Mouse (Mus musculus) intestine, embryonic 15.5 days (tissue): ENCODE measurements around the gene Iqgap2. TPM values are rescaled to one million over a fixed set of nuclear protein-coding genes. Genes with fewer than 3 reads are reported as not detected.

ENCODE experiments used
- ATAC-seq: fragments of 200-750 bp; cut with Nextera tagmentation; 2 replicates; pipeline ENCODE4 v1.8.0; 2017; ENCODE audit warnings: moderate TSS enrichment, moderate library complexity
- H3K27ac ChIP-seq: fragments of 300-500 bp; sonication (generic); 2 replicates; pipeline ENCODE4 v1.5.1; 2015; ENCODE audit warnings: mild to moderate bottlenecking, inconsistent platforms
- H3K27me3 ChIP-seq: fragments of 300-500 bp; sonication (generic); replicated peaks from 2 replicates; pipeline ENCODE4 v1.6.1; 2015; ENCODE audit warnings: inconsistent platforms
- H3K36me3 ChIP-seq: fragments of 300-500 bp; sonication (generic); 2 replicates; pipeline ENCODE4 v1.6.1; 2015; ENCODE audit warnings: inconsistent platforms
- H3K4me1 ChIP-seq: fragments of 300-500 bp; sonication (generic); replicated peaks from 2 replicates; pipeline ENCODE4 v1.6.1; 2015; ENCODE audit warnings: inconsistent platforms
- H3K4me2 ChIP-seq: fragments of 300-500 bp; sonication (generic); replicated peaks from 2 replicates; pipeline ENCODE4 v1.6.1; 2015; ENCODE audit warnings: mild to moderate bottlenecking, inconsistent platforms
- H3K4me3 ChIP-seq: fragments of 300-500 bp; sonication (generic); replicated peaks from 2 replicates; pipeline ENCODE4 v1.5.1; 2015; ENCODE audit warnings: inconsistent platforms
- H3K9ac ChIP-seq: fragments of 300-500 bp; sonication (generic); 2 replicates; pipeline ENCODE4 v1.6.1; 2015; ENCODE audit warnings: inconsistent platforms
- H3K9me3 ChIP-seq: fragments of 300-500 bp; sonication (generic); 2 replicates; pipeline ENCODE4 v1.6.1; 2016; ENCODE audit warnings: inconsistent platforms
- WGBS: fragments of 180-500 bp; shearing (Covaris S2); methylation state at CpG from one replicate; pipeline ENCODE4 v1.1.7; 2015; 5-methylcytosine and 5-hydroxymethylcytosine counted together
- polyA plus RNA-seq: library from polyadenylated mRNA; unstranded; fragments of >200 nt; fragmentation: Nextera tagmentation; extraction: Ambion mirVana; gene quantifications from 2 replicates; pipeline ENCODE4 v1.2.1, GENCODE M21; 2015

Gene Iqgap2
- polyA plus RNA-seq, 1 experiment from 2014 or later, result 27.3 TPM

DNA sequence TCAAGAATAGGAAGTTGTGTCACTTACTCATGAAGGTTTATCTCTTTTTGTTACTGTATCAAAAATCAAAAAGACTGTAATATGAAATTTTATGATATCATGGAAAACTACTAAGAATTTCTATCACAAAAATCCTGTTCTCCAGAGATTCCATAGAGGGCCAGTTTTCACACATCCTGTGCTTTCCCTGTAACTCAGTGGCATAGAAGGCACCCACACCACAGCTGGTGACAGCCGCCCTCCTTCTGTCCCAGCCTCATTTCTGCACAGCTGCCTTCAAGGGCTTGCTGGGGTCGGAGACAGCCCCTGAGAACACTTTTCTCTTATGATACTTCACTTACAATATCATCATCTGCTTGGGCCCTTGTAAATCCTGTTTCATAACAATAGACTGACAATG, 131.9 kb downstream of the Iqgap2 start:
- Histone ChIP-seq H3K27ac (no peak overlapping the region), H3K4me3 (no peak overlapping the region), H3K36me3 (no peaks in the 10 kb centered on the region), H3K4me2 (no peak overlapping the region), H3K27me3 (no peaks in the 10 kb centered on the region), H3K9ac (no peak overlapping the region), H3K9me3 (no peaks in the 10 kb centered on the region), H3K4me1 (peaks cover 4% of the 10 kb centered on the region)
- 83% methylated on average over 2 of the region's 2 CpGs for WGBS
- no peak for ATAC-seq

DNA sequence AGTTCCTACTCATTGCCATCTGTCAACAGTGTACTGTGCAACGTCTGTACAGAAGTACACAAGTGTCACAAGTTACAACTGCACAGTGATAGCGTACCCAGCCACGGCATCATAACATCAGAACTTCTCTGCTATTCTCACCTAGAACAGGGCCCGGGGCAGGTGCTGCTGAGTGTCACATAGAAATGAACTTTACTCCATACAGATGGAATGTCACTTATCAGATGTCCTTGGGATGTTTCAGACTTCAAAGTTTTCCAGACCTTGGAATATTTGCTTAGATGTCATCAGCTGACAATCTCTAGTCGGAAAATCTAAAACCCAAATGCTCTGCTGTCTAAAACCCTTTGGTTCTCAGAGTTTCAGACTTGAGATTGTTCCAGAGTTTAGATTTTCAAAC, 137.4 kb downstream of the Iqgap2 start:
- Histone ChIP-seq H3K9ac (no peak overlapping the region), H3K4me3 (no peak overlapping the region), H3K4me1 (no peaks in the 10 kb centered on the region), H3K27me3 (no peaks in the 10 kb centered on the region), H3K36me3 (no peaks in the 10 kb centered on the region), H3K9me3 (no peaks in the 10 kb centered on the region), H3K4me2 (no peak overlapping the region), H3K27ac (no peak overlapping the region)
- 76% methylated on average over 5 of the region's 5 CpGs for WGBS
- ATAC-seq, result no peak

- H3K27me3 ChIP-seq, result no peaks in the 10 kb centered on the region
- H3K27ac ChIP-seq, result no peak overlapping the region
- no peak overlapping the region for H3K4me2 ChIP-seq
- H3K4me1 ChIP-seq, result no peaks in the 10 kb centered on the region
- WGBS, result 70% methylated on average over 9 of the region's 9 CpGs
- no peaks in the 10 kb centered on the region for H3K36me3 ChIP-seq
- ATAC-seq, result peak; percentile 47; the same call in 1 of the 2 replicates
- H3K9me3 ChIP-seq, result no peaks in the 10 kb centered on the region
- no peak overlapping the region for H3K9ac ChIP-seq
- no peak overlapping the region for H3K4me3 ChIP-seq
These were observed 139.3 kb downstream of the Iqgap2 start for GRCm38 (mm10) chr13:95752386-95752785.

- Histone ChIP-seq H3K27ac (no peak overlapping the region), H3K27me3 (no peaks in the 10 kb centered on the region), H3K9ac (no peak overlapping the region), H3K4me3 (no peak overlapping the region), H3K4me1 (peaks cover 13% of the 10 kb centered on the region; the same call in 1 of the 2 replicates), H3K9me3 (no peaks in the 10 kb centered on the region), H3K36me3 (no peaks in the 10 kb centered on the region), H3K4me2 (no peak overlapping the region)
- ATAC-seq, result no peak
- WGBS, result 67% methylated on average over 11 of the region's 11 CpGs
These were observed 144.2 kb downstream of the Iqgap2 start for GRCm38 (mm10) chr13:95747541-95747940.

- Histone ChIP-seq H3K4me2 (no peak overlapping the region), H3K27ac (no peak overlapping the region), H3K36me3 (no peaks in the 10 kb centered on the region), H3K9me3 (no peaks in the 10 kb centered on the region), H3K27me3 (no peaks in the 10 kb centered on the region), H3K9ac (no peak overlapping the region), H3K4me1 (peaks cover 13% of the 10 kb centered on the region; the same call in 1 of the 2 replicates), H3K4me3 (no peak overlapping the region)
- WGBS, result 65% methylated on average over 7 of the region's 7 CpGs
- no peak for ATAC-seq
These were observed 144.6 kb downstream of the Iqgap2 start for GRCm38 (mm10) chr13:95747101-95747500.

GRCm38 (mm10) chr13:95746509-95746908, 145.2 kb downstream of the Iqgap2 start:
- WGBS, result 8% methylated on average over 6 of the region's 6 CpGs
- H3K9ac ChIP-seq, result no peak overlapping the region
- no peaks in the 10 kb centered on the region for H3K36me3 ChIP-seq
- no peak overlapping the region for H3K4me3 ChIP-seq
- ATAC-seq, result 0 out of 2 replicates have a peak, but pooled peaks have one; percentile 64
- no peaks in the 10 kb centered on the region for H3K27me3 ChIP-seq
- no peaks in the 10 kb centered on the region for H3K9me3 ChIP-seq
- H3K4me1 ChIP-seq, result peaks cover 13% of the 10 kb centered on the region; the same call in 1 of the 2 replicates
- no peak overlapping the region for H3K4me2 ChIP-seq
- 0 out of 2 replicates have a peak overlapping the region, but pooled peaks have one; percentile 44 for H3K27ac ChIP-seq

DNA sequence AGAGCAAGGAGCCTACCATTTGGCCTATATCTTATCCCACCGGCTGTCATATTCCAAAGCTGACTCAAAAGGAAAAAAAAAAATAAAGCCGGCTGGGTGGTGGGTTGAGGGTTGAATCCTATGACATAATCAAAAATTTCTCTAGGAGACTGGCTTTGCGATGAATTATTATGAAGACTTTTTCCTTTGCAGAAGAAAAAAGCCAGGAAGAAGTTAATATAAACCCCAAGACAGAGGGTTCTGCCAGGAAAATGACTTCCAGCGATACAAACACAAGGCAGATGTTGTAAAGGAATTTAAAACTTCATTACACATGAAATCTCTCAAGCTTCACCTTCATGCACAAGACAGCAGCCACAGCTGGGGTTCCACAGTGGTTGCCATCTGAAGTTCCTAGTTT, 146.3 kb downstream of the Iqgap2 start:
- no peak overlapping the region for H3K4me2 ChIP-seq
- no peak overlapping the region for H3K4me3 ChIP-seq
- H3K27me3 ChIP-seq, result no peaks in the 10 kb centered on the region
- WGBS, result 43% methylated on average over 4 of the region's 4 CpGs
- H3K9me3 ChIP-seq, result no peaks in the 10 kb centered on the region
- H3K9ac ChIP-seq, result no peak overlapping the region
- H3K4me1 ChIP-seq, result peaks cover 13% of the 10 kb centered on the region; the same call in 1 of the 2 replicates
- ATAC-seq, result no peak
- no peaks in the 10 kb centered on the region for H3K36me3 ChIP-seq
- peak overlapping the region; percentile 57 for H3K27ac ChIP-seq

DNA sequence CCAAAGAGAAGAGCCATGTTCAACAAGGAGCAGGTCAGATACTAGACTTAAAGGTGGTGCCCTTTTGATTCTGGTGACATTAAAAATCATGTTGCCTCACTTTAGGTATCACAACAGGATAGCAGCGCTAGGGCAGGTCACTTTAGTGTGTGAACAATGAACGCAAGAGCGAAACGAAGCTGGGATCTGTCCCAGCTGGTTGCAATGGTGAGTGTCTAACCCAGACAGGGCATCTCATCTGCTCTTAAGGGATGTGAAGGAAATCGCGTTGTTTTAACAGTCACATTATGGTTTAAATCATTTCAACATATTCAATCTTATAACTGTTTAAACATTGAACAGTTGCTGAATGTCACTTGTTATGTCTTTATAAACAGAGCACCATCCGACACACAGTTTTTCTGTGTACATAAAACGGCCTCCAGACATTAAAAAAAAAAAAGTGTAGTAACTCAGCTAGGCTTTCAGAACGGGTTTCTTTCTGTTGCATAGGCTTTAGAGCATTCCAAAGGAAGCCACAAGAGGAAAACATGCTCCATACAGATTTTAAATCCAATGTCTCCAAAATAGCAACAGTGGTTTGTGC, 148.7 kb downstream of the Iqgap2 start:
- H3K9me3 ChIP-seq, result no peaks in the 10 kb centered on the region
- peak overlapping the region; percentile 87; the same call in 1 of the 2 replicates for H3K27ac ChIP-seq
- H3K27me3 ChIP-seq, result no peaks in the 10 kb centered on the region
- peaks cover 13% of the 10 kb centered on the region; the same call in 1 of the 2 replicates for H3K4me1 ChIP-seq
- H3K36me3 ChIP-seq, result no peaks in the 10 kb centered on the region
- WGBS, result 38% methylated on average over 9 of the region's 9 CpGs
- no peak overlapping the region for H3K4me3 ChIP-seq
- H3K9ac ChIP-seq, result no peak overlapping the region
- ATAC-seq, result peak; percentile 61
- H3K4me2 ChIP-seq, result no peak overlapping the region

GRCm38 (mm10) chr13:95741813-95742689, 149.7 kb downstream of the Iqgap2 start:
- peaks cover 13% of the 10 kb centered on the region; the same call in 1 of the 2 replicates for H3K4me1 ChIP-seq
- no peaks in the 10 kb centered on the region for H3K9me3 ChIP-seq
- ATAC-seq, result no peak
- H3K4me2 ChIP-seq, result no peak overlapping the region
- no peak overlapping the region for H3K4me3 ChIP-seq
- H3K9ac ChIP-seq, result no peak overlapping the region
- WGBS, result 77% methylated on average over 11 of the region's 11 CpGs
- no peaks in the 10 kb centered on the region for H3K36me3 ChIP-seq
- H3K27me3 ChIP-seq, result no peaks in the 10 kb centered on the region
- peak overlapping the region; percentile 7; the same call in 1 of the 2 replicates for H3K27ac ChIP-seq

GRCm38 (mm10) chr13:95739651-95740050, 152.1 kb downstream of the Iqgap2 start:
- no peak overlapping the region for H3K9ac ChIP-seq
- ATAC-seq, result no peak
- no peak overlapping the region for H3K27ac ChIP-seq
- H3K4me2 ChIP-seq, result no peak overlapping the region
- no peaks in the 10 kb centered on the region for H3K9me3 ChIP-seq
- no peaks in the 10 kb centered on the region for H3K36me3 ChIP-seq
- no peak overlapping the region for H3K4me3 ChIP-seq
- no peaks in the 10 kb centered on the region for H3K27me3 ChIP-seq
- peaks cover 11% of the 10 kb centered on the region; the same call in 1 of the 2 replicates for H3K4me1 ChIP-seq
- 60% methylated on average over 5 of the region's 5 CpGs for WGBS

DNA sequence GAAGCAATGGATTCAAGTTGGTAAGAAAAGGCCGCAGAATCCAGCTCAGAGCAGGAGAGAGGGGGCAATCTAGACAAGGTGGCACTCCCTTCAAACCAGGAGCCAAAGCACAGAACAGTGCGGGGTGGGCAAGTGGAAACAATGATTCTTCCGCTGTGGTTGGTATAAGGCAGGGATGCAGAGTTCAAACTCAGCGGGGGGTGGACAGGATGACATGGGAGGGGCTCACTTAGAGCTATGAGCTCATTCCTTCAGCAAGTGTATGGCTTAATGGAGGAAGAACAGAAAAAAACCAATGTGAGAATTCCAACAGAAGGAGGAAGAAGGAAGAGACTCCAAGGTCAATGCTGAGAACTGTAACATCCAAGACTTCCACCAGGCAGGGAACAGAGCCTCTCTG, 161.2 kb downstream of the Iqgap2 start:
- WGBS, result 93% methylated on average over 4 of the region's 4 CpGs
- H3K4me2 ChIP-seq, result no peak overlapping the region
- H3K9me3 ChIP-seq, result no peaks in the 10 kb centered on the region
- H3K27ac ChIP-seq, result no peak overlapping the region
- H3K4me1 ChIP-seq, result no peaks in the 10 kb centered on the region
- no peaks in the 10 kb centered on the region for H3K36me3 ChIP-seq
- H3K27me3 ChIP-seq, result no peaks in the 10 kb centered on the region
- no peak overlapping the region for H3K4me3 ChIP-seq
- no peak for ATAC-seq
- H3K9ac ChIP-seq, result no peak overlapping the region

GRCm38 (mm10) chr13:95719320-95720232, 172.1 kb downstream of the Iqgap2 start:
- no peak overlapping the region for H3K9ac ChIP-seq
- no peaks in the 10 kb centered on the region for H3K36me3 ChIP-seq
- 60% methylated on average over 14 of the region's 14 CpGs for WGBS
- H3K27me3 ChIP-seq, result no peaks in the 10 kb centered on the region
- no peak overlapping the region; the same call in 1 of the 2 replicates for H3K4me3 ChIP-seq
- H3K27ac ChIP-seq, result no peak overlapping the region
- H3K4me2 ChIP-seq, result peak overlapping the region; percentile 34
- no peaks in the 10 kb centered on the region for H3K9me3 ChIP-seq
- H3K4me1 ChIP-seq, result no peaks in the 10 kb centered on the region
- ATAC-seq, result peak; percentile 75
